ENCODE assay signal across 17 mouse cellular contexts in the genomic region with DNA sequence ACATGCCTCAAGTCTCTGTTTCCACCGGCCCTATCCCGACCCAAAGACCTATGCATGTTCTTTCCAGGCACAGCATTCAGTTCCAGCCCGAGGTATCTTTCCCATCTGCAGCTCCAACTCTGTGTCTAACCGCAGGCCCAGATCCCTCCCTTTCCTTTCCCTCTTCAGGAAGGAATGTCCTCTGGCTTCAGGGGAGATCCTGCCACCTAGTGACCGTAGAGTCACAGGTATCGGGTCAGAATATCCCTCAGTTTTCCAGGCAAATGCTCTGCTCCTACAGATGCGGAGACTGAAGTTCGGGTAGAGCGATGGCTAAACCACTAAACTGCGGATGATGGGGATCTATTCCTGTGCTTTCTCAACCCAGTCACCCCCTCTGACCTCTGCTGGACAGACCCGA. TPM values are rescaled to one million over a fixed set of nuclear protein-coding genes. Genes with fewer than 3 reads are reported as not detected.
DNase-seq lines count a peak whose midpoint lies in the region; ATAC-seq and TF ChIP-seq lines count a peak whose summit lies in the region.
"Had no signal": no experiment of that assay in that cellular context is flagged by ENCODE, and none has a peak within 500 bp of the region (broad histone marks: within the 10 kb centered on the region; RNA-seq: fewer than 3 reads in every experiment).

No protein-coding gene starts in this region.

- no peak overlapping the region for H3K4me3 ChIP-seq in forebrain, postnatal 0 days (ENCODE audit: low read depth, low read length)
- H3K4me3 ChIP-seq in forebrain, embryonic 10.5 days, result no peak overlapping the region
- H3K4me3 ChIP-seq in layer of hippocampus, adult 2 months, result no peak overlapping the region
- no peak overlapping the region for H3K4me3 ChIP-seq in midbrain, postnatal 0 days (ENCODE audit: low read depth, low read length)
- no peak overlapping the region for H3K4me3 ChIP-seq in midbrain, embryonic 15.5 days
- H3K4me3 ChIP-seq: liver, embryonic 15.5 days had no signal

- H3K9me3 ChIP-seq in forebrain, postnatal 0 days (ENCODE audit: low read length), result no peaks in the 10 kb centered on the region
- no peaks in the 10 kb centered on the region for H3K9me3 ChIP-seq in forebrain, embryonic 10.5 days
- no peaks in the 10 kb centered on the region for H3K9me3 ChIP-seq in midbrain, postnatal 0 days (ENCODE audit: low read length)
- no peaks in the 10 kb centered on the region for H3K9me3 ChIP-seq in midbrain, embryonic 15.5 days
- H3K9me3 ChIP-seq: liver, embryonic 15.5 days had no signal

- no peak overlapping the region for H3K9ac ChIP-seq in forebrain, postnatal 0 days
- H3K9ac ChIP-seq in midbrain, postnatal 0 days (replicated peaks; ENCODE audit: low read length, poor library complexity, severe bottlenecking), result no peak overlapping the region
- no peak overlapping the region for H3K9ac ChIP-seq in midbrain, embryonic 15.5 days
- H3K9ac ChIP-seq: liver, embryonic 15.5 days had no signal

- no peak for DNase-seq in forebrain, postnatal 0 days
- no peak for DNase-seq in forebrain, embryonic 10.5 days (ENCODE audit: extremely low spot score, low spot score)
- no peak for DNase-seq in layer of hippocampus, adult 2 months (ENCODE audit: low spot score in 2 of 2)
- DNase-seq in layer of hippocampus, postnatal 25 days (ENCODE audit: extremely low spot score in 1 of 2, low spot score in 1 of 2), result no peak
- no peak for DNase-seq in midbrain, postnatal 0 days (ENCODE audit: low spot score)
- DNase-seq in kidney, adult 8-10 months, result no peak
- DNase-seq: adrenal gland, adult 2 months; cerebellum, postnatal 14 days; gastrocnemius, postnatal 25 days; kidney, adult 9 months; layer of hippocampus, postnatal 36 days; lung, postnatal 4 days; right cerebral cortex, adult 18-20 months; thymus, adult 18-20 months had no signal

- H3K4me2 ChIP-seq in forebrain, postnatal 0 days (ENCODE audit: low read depth), result no peak overlapping the region
- no peak overlapping the region for H3K4me2 ChIP-seq in midbrain, postnatal 0 days (ENCODE audit: low read depth, low read length, poor library complexity, severe bottlenecking)
- no peak overlapping the region for H3K4me2 ChIP-seq in midbrain, embryonic 15.5 days
- H3K4me2 ChIP-seq: liver, embryonic 15.5 days; midbrain, embryonic 11.5 days had no signal

- 69% methylated on average over 11 of the region's 11 CpGs for WGBS in forebrain, postnatal 0 days
- 64% methylated on average over 11 of the region's 11 CpGs for WGBS in forebrain, embryonic 10.5 days
- 68% methylated on average over 11 of the region's 11 CpGs for WGBS in midbrain, postnatal 0 days
- WGBS in midbrain, embryonic 15.5 days, result 67% methylated on average over 11 of the region's 11 CpGs

- TF ChIP-seq CTCF in forebrain, postnatal 0 days (IDR thresholded peaks at IDR 0.05; ENCODE audit: low read depth), result peak; percentile 33
- TF ChIP-seq CTCF in layer of hippocampus, adult 2 months (conservative IDR thresholded peaks at IDR 0.05), result peak; percentile 23; the same call in 1 of the 2 replicates
- peak; percentile 68 for TF ChIP-seq CTCF in midbrain, postnatal 0 days (IDR thresholded peaks at IDR 0.05)

- no peaks in the 10 kb centered on the region for H3K27me3 ChIP-seq in forebrain, postnatal 0 days (ENCODE audit: insufficient read depth, low read length)
- peaks cover 92% of the 10 kb centered on the region for H3K27me3 ChIP-seq in forebrain, embryonic 10.5 days (ENCODE audit: poor library complexity, severe bottlenecking)
- H3K27me3 ChIP-seq in midbrain, postnatal 0 days (ENCODE audit: insufficient read depth, low read length), result no peaks in the 10 kb centered on the region
- no peaks in the 10 kb centered on the region for H3K27me3 ChIP-seq in midbrain, embryonic 15.5 days (replicated peaks)
- H3K27me3 ChIP-seq: liver, embryonic 15.5 days had no signal

- ATAC-seq in forebrain, postnatal 0 days, result no peak
- ATAC-seq in midbrain, postnatal 0 days (ENCODE audit: low FRiP score), result no peak
- ATAC-seq in midbrain, embryonic 15.5 days (replicated peaks), result no peak

- H3K27ac ChIP-seq in forebrain, postnatal 0 days (ENCODE audit: low read depth, low read length), result no peak overlapping the region
- no peak overlapping the region for H3K27ac ChIP-seq in forebrain, embryonic 10.5 days
- no peak overlapping the region for H3K27ac ChIP-seq in layer of hippocampus, adult 2 months
- no peak overlapping the region for H3K27ac ChIP-seq in midbrain, postnatal 0 days (ENCODE audit: low read depth, low read length)
- H3K27ac ChIP-seq in midbrain, embryonic 15.5 days, result no peak overlapping the region
- H3K27ac ChIP-seq: liver, embryonic 15.5 days had no signal

- no peaks in the 10 kb centered on the region for H3K36me3 ChIP-seq in forebrain, postnatal 0 days (ENCODE audit: insufficient read depth)
- peaks cover 23% of the 10 kb centered on the region for H3K36me3 ChIP-seq in forebrain, embryonic 10.5 days (replicated peaks)
- H3K36me3 ChIP-seq in midbrain, postnatal 0 days (ENCODE audit: insufficient read depth, low read length), result no peaks in the 10 kb centered on the region; the same call in 1 of the 2 replicates
- H3K36me3 ChIP-seq in midbrain, embryonic 15.5 days (replicated peaks), result no peaks in the 10 kb centered on the region
- H3K36me3 ChIP-seq: liver, embryonic 15.5 days had no signal

- H3K4me1 ChIP-seq in forebrain, postnatal 0 days (ENCODE audit: insufficient read depth), result peaks cover 10% of the 10 kb centered on the region; the same call in 1 of the 2 replicates
- peaks cover 61% of the 10 kb centered on the region for H3K4me1 ChIP-seq in forebrain, embryonic 10.5 days
- H3K4me1 ChIP-seq in midbrain, postnatal 0 days (ENCODE audit: insufficient read depth, low read length), result peaks cover 5% of the 10 kb centered on the region; the same call in 1 of the 2 replicates
- H3K4me1 ChIP-seq in midbrain, embryonic 15.5 days, result peaks cover 44% of the 10 kb centered on the region
- H3K4me1 ChIP-seq: liver, embryonic 15.5 days had no signal

RNA-seq across cellular contexts. Expression of gene Lmo1, which starts 30.3 kb away (rescaled TPM):
- total RNA-seq in forebrain, postnatal 0 days (2014; rRNA removed), result 59.4 and 75.5 TPM in 2 replicates
- 84.0 and 86.5 TPM in 2 replicates for polyA plus RNA-seq in forebrain, postnatal 0 days (2015; fragmentation: Nextera tagmentation; extraction: Ambion mirVana)
- 21.9 and 29.6 TPM in 2 replicates for polyA plus RNA-seq in forebrain, embryonic 10.5 days (2016; fragmentation: Nextera tagmentation; extraction: Ambion mirVana)
- 10 to 100 TPM; 62.5 to 67.0 TPM for total RNA-seq in layer of hippocampus, adult 2 months (2021)
- 10 to 100 TPM; 63.2 to 72.8 TPM for total RNA-seq in layer of hippocampus, postnatal 25 days (2021)
- 109 and 117 TPM in 2 replicates for total RNA-seq in midbrain, postnatal 0 days (2014; rRNA removed)
- 109 and 121 TPM in 2 replicates for polyA plus RNA-seq in midbrain, postnatal 0 days (2015; fragmentation: Nextera tagmentation; extraction: Ambion mirVana)
- 153 and 155 TPM in 2 replicates for polyA plus RNA-seq in midbrain, embryonic 15.5 days (2015; fragmentation: Nextera tagmentation; extraction: Ambion mirVana)
